Mouse (Mus musculus): ENCODE data around the gene 4933430I17Rik.
A peak's percentile ranks its signal among the peaks of the same experiment; 100 is the strongest.
"Not testable (repeated sequence)": the region's sequence is repeated elsewhere in the genome, so short reads cannot be mapped to it uniquely, and the experiment has no call there.

Gene 4933430I17Rik

GRCm38 (mm10) chr4:62524651-62525488, at the start of gene 4933430I17Rik, which contains the start of gene Pole3:
Gene 4933430I17Rik (plus strand): TSS chr4:62525369.
Gene Pole3 (minus strand): TSS chr4:62525068.
- peak; percentile 98 for DNase-seq

GRCm38 (mm10) chr4:62475793-62476192, 49.4 kb upstream of the 4933430I17Rik start:
- no peak for DNase-seq

GRCm38 (mm10) chr4:62477542-62478244, 47.5 kb upstream of the 4933430I17Rik start:
- DNase-seq, result no peak

- DNase-seq, result not testable (repeated sequence)
These were observed 45.6 kb upstream of the 4933430I17Rik start for GRCm38 (mm10) chr4:62479593-62479936.

GRCm38 (mm10) chr4:62479937-62480708, 45.0 kb upstream of the 4933430I17Rik start, which contains the start of gene Bspry:
Gene Bspry (plus strand): TSS chr4:62480053.
- peak; percentile 36 for DNase-seq

GRCm38 (mm10) chr4:62480709-62481605, 44.2 kb upstream of the 4933430I17Rik start:
- no peak for DNase-seq

- no peak for DNase-seq
These were observed 40.2 kb upstream of the 4933430I17Rik start for GRCm38 (mm10) chr4:62484928-62485327.

- DNase-seq, result no peak
These were observed 39.6 kb upstream of the 4933430I17Rik start for GRCm38 (mm10) chr4:62485450-62486161.

- no peak for DNase-seq
These were observed 38.9 kb upstream of the 4933430I17Rik start for GRCm38 (mm10) chr4:62486162-62486696.

- no peak for DNase-seq
These were observed 38.0 kb upstream of the 4933430I17Rik start for GRCm38 (mm10) chr4:62487172-62487571.

GRCm38 (mm10) chr4:62487914-62488313, 37.3 kb upstream of the 4933430I17Rik start:
- no peak for DNase-seq

GRCm38 (mm10) chr4:62492682-62493081, 32.5 kb upstream of the 4933430I17Rik start:
- DNase-seq, result no peak

- no peak for DNase-seq
These were observed 30.9 kb upstream of the 4933430I17Rik start for GRCm38 (mm10) chr4:62494230-62494629.

GRCm38 (mm10) chr4:62495946-62496345, 29.2 kb upstream of the 4933430I17Rik start:
- DNase-seq, result no peak

GRCm38 (mm10) chr4:62496815-62497214, 28.4 kb upstream of the 4933430I17Rik start:
- no peak for DNase-seq

GRCm38 (mm10) chr4:62500799-62501198, 24.4 kb upstream of the 4933430I17Rik start:
- no peak for DNase-seq

- DNase-seq, result no peak
These were observed 23.6 kb upstream of the 4933430I17Rik start for GRCm38 (mm10) chr4:62501534-62501933.

- peak; percentile 89 for DNase-seq
These were observed 23.0 kb upstream of the 4933430I17Rik start for GRCm38 (mm10) chr4:62501964-62502732.

- DNase-seq, result no peak
These were observed 22.2 kb upstream of the 4933430I17Rik start for GRCm38 (mm10) chr4:62502969-62503368.

GRCm38 (mm10) chr4:62503374-62503970, 21.7 kb upstream of the 4933430I17Rik start, which contains the start of gene Hdhd3:
Gene Hdhd3 (minus strand): TSS chr4:62503467.
- no peak for DNase-seq

Data from cerebellum, adult 8-10 months (tissue).